Mouse (Mus musculus): Measurements from ENCODE around the gene Il31ra.

GRCm38 (mm10) chr13:112490036-112490435 lies 104.1 kb downstream of the Il31ra start:
- TF ChIP-seq CTCF (IDR thresholded peaks at IDR 0.05; ENCODE audit: low read depth) (no peak), EP300 (IDR thresholded peaks at IDR 0.05; ENCODE audit: low read depth) (no peak)

All from heart, postnatal 0 days (tissue).